Mouse (Mus musculus) central nervous system, embryonic 14 days (tissue): ENCODE results near the gene Fam161a. TPM values are rescaled to one million over a fixed set of nuclear protein-coding genes. Genes with fewer than 3 reads are reported as not detected.

ENCODE experiments used
- polyA plus RNA-seq: library from polyadenylated mRNA; depleted of rRNA; stranded (reverse); fragments of >200 nt; gene quantifications from 2 replicates; pipeline ENCODE4 v1.2.3, GENCODE M21; 2012; rRNA removed

The Fam161a gene
- 5.0 and 5.9 TPM in 2 replicates for polyA plus RNA-seq

GRCm38 (mm10) chr11:23007481-23008180 lies at the start of gene Fam161a:
Fam161a (plus strand) TSS chr11:23007531.

GRCm38 (mm10) chr11:22971835-22972709 lies 35.3 kb upstream of the Fam161a start, which contains the start of gene Zrsr1:
Zrsr1 (plus strand) TSS chr11:22972005.

GRCm38 (mm10) chr11:22981984-22982757 lies 25.2 kb upstream of the Fam161a start, which contains the start of the genes Gm28048 and Commd1:
Gm28048 (minus strand) TSS chr11:22982090.
Commd1 (minus strand) TSS chr11:22982382.

GRCm38 (mm10) chr11:22990393-22991126 lies 16.8 kb upstream of the Fam161a start, which contains the start of gene Cct4:
Cct4 (plus strand) TSS chr11:22990519.

Other genes starting within 250 kb of the Fam161a start
- 2.7 and 3.3 TPM in 2 replicates for gene B3gnt2, start 146.6 kb upstream of the Fam161a start, polyA plus RNA-seq
- gene Zrsr1, start 35.5 kb upstream of the Fam161a start, polyA plus RNA-seq = 18.1 and 19.1 TPM in 2 replicates
- gene Gm28048, start 25.4 kb upstream of the Fam161a start, polyA plus RNA-seq = 0.97 and 1.1 TPM in 2 replicates
- gene Commd1, start 25.1 kb upstream of the Fam161a start, polyA plus RNA-seq = 76.5 and 83.5 TPM in 2 replicates
- 165 and 248 TPM in 2 replicates for gene Cct4, start 17.0 kb upstream of the Fam161a start, polyA plus RNA-seq
- 99.3 and 114 TPM in 2 replicates for gene Xpo1, start 248.5 kb downstream of the Fam161a start, polyA plus RNA-seq